Mouse (Mus musculus) cerebellum, adult 9-10 months (tissue): ENCODE measurements at regions not wholly inside any gene's neighbourhood (a gene's known extent, or its start where the extent isn't known, plus 50 kb on each side); places are given as distances from the start of the nearest gene placed in this dataset.

Experiments used
- DNase-seq: peaks from one replicate; pipeline ENCODE4 v3.0.0; 2022

DNA sequence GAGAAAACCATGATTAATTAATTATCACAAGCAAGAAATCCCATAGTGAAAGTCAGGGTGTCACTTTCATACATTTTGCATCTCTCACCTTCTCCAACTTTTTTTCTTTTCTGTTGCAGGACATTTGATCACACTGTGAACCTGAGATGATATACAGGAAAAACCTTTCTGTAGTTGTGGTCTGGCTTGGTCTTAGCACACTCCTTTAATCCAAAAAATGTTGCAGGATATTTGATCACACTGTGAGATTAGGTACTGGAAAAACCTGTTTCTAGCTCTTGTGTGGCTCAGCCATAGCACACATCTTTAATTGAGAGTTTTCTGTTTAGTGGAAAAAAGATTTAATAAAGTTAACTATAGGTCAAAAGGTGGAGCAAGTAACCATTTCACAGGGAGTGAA lies 645.6 kb upstream of the Zfp804a start:
- no peak for DNase-seq

- no peak for DNase-seq
Observed at GRCm38 (mm10) chr2:81411751-81412150, 641.3 kb upstream of the Zfp804a start.

DNA sequence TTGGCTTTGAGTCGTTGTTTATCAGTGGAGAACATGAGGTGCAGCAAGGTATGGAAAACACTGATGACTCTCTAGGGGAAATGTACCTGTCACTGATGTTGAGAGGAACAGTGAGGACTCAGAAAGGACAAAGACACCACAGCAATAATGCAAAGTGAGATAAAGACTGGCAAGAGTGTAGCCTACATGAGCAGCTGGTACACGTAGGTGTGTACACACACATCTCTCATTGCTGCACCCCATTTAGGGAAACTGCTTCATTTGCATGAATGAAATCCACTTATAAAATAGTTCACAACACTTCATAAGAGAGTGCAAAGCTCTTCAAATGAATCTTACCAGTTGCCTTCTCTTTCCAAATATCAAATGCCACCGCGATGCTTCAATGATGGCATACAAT lies 621.6 kb upstream of the Zfp804a start:
- no peak for DNase-seq

DNA sequence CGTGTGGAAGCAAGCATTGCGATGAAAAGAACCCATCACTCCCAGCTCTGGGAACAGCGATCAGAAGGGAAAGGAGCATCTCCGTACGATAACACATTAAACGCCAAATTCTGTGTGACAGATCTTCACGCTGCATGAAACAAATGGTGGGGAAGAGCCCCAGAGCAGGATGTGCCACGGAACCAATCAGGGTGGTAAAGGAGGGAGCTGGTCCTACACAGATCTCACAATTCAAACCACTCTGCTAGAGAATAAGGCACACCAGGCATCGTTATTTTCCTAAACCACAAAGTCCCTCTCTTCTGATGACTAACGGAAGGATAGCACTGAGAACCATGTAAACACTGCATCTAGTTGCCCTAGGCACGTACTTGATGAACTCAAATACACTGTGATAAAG lies 613.9 kb upstream of the Zfp804a start:
- no peak for DNase-seq

- no peak for DNase-seq
Observed at GRCm38 (mm10) chr2:81440929-81441328, 612.1 kb upstream of the Zfp804a start.

- DNase-seq: no peak
Observed at GRCm38 (mm10) chr2:81450514-81450913, 602.5 kb upstream of the Zfp804a start.

DNA sequence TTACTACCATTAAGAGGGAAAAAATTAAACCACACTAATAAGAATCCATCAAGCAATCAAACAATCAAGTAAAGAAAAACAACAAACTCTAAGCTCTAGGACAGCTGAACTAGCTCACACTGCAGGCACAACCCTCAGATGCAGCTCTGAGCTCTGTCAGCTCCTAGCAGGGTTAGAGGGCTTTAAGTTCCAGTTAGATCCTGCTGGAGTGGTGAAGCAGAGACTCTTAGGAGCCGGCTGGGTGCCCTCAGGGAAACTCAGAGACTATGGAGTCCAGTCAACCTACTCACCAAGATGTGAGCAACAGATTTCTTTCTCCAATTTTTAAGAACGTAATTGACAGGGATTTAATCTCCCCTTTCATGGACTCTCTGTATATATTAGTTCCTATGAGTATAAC lies 564.2 kb upstream of the Zfp804a start:
- DNase-seq: no peak

GRCm38 (mm10) chr2:81506985-81507384 lies 546.0 kb upstream of the Zfp804a start:
- DNase-seq: no peak

- no peak for DNase-seq
Observed at GRCm38 (mm10) chr2:81513030-81513579, 539.9 kb upstream of the Zfp804a start.

DNA sequence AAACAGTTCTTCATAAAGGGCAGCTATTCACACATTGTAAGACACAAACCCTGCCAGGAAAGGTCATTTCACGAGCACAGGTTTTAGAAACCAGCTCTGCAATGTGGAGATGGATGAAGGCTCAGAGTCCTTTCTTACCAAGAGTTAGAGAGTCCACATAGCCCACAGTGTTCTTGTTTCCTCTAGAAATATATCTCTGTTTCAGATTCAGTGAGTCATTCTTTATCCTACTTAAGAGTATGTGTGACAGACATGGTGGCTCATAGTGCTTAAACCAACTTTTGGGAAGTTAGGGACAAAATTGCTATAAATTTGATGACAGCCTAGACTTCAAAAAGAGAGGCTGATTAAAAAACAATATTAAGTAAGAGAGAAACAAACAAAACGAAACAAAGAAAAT lies 514.9 kb upstream of the Zfp804a start:
- no peak for DNase-seq

- DNase-seq: peak; percentile 9
Observed at GRCm38 (mm10) chr2:81549158-81549557, 503.9 kb upstream of the Zfp804a start.

GRCm38 (mm10) chr2:81582111-81582510 lies 470.9 kb upstream of the Zfp804a start:
- no peak for DNase-seq
